In genomic region chr7:101041544-101041943, GRCm38 (mm10) we compare ENCODE assay signal across 17 mouse cellular contexts. TPM values are rescaled to one million over a fixed set of nuclear protein-coding genes. Genes with fewer than 3 reads are reported as not detected.
DNase-seq lines count a peak whose midpoint lies in the region; ATAC-seq and TF ChIP-seq lines count a peak whose summit lies in the region.
"Had no signal": no experiment of that assay in that cellular context is flagged by ENCODE, and none has a peak within 500 bp of the region (broad histone marks: within the 10 kb centered on the region; RNA-seq: fewer than 3 reads in every experiment).

No protein-coding gene starts in this region.

- no peak for DNase-seq in heart, postnatal 36 days
- DNase-seq in lung, adult 18-20 months: no peak
- DNase-seq in spleen, adult 12 weeks (ENCODE audit: low spot score): no peak
- DNase-seq in natural killer cell, adult 2 months (ENCODE audit: low spot score in 2 of 2): no peak
- DNase-seq: cerebellum, postnatal 25 days; gastrocnemius, postnatal 25 days; kidney, adult 11 months; thymus, postnatal 4 days had no signal

- no peaks in the 10 kb centered on the region for H3K27me3 ChIP-seq in heart, embryonic 13.5 days (replicated peaks)
- no peaks in the 10 kb centered on the region for H3K27me3 ChIP-seq in lung, embryonic 16.5 days (ENCODE audit: control insufficient read depth, insufficient read depth, low read depth, low read length)
- no peaks in the 10 kb centered on the region; the same call in 1 of the 2 replicates for H3K27me3 ChIP-seq in intestine, postnatal 0 days (replicated peaks; ENCODE audit: control insufficient read depth, insufficient read depth, low read length)
- no peaks in the 10 kb centered on the region for H3K27me3 ChIP-seq in stomach, embryonic 15.5 days (replicated peaks)
- H3K27me3 ChIP-seq: embryonic facial prominence, embryonic 12.5 days; hindbrain, embryonic 13.5 days had no signal

- WGBS in heart, embryonic 13.5 days: 62% methylated on average over 2 of the region's 2 CpGs
- 39% methylated on average over 2 of the region's 2 CpGs for WGBS in lung, embryonic 16.5 days
- WGBS in intestine, postnatal 0 days: 20% methylated on average over 2 of the region's 2 CpGs
- 41% methylated on average over 2 of the region's 2 CpGs for WGBS in stomach, embryonic 15.5 days

- no peak for ATAC-seq in heart, embryonic 13.5 days (ENCODE audit: extremely low read depth, insufficient number of reproducible peaks, low FRiP score, low TSS enrichment)
- ATAC-seq in lung, embryonic 16.5 days (ENCODE audit: low read depth): peak; percentile 39
- ATAC-seq in intestine, postnatal 0 days: peak; percentile 94
- no peak for ATAC-seq in stomach, embryonic 15.5 days (ENCODE audit: insufficient read depth, low FRiP score, low read depth)

- H3K9me3 ChIP-seq in heart, embryonic 13.5 days: no peaks in the 10 kb centered on the region
- no peaks in the 10 kb centered on the region for H3K9me3 ChIP-seq in lung, embryonic 16.5 days (ENCODE audit: control insufficient read depth, low read length)
- no peaks in the 10 kb centered on the region for H3K9me3 ChIP-seq in intestine, postnatal 0 days (ENCODE audit: control insufficient read depth)
- H3K9me3 ChIP-seq in stomach, embryonic 15.5 days: no peaks in the 10 kb centered on the region
- H3K9me3 ChIP-seq: embryonic facial prominence, embryonic 12.5 days; forebrain, embryonic 10.5 days; hindbrain, embryonic 13.5 days had no signal

- no peaks in the 10 kb centered on the region for H3K36me3 ChIP-seq in heart, embryonic 13.5 days
- H3K36me3 ChIP-seq in lung, embryonic 16.5 days (ENCODE audit: control insufficient read depth, insufficient read depth, low read length): no peaks in the 10 kb centered on the region
- H3K36me3 ChIP-seq in intestine, postnatal 0 days (ENCODE audit: control insufficient read depth, insufficient read depth): no peaks in the 10 kb centered on the region
- H3K36me3 ChIP-seq in stomach, embryonic 15.5 days: no peaks in the 10 kb centered on the region
- H3K36me3 ChIP-seq: embryonic facial prominence, embryonic 12.5 days; forebrain, embryonic 10.5 days; hindbrain, embryonic 13.5 days had no signal

- no peak for TF ChIP-seq CTCF in intestine, postnatal 0 days (IDR thresholded peaks at IDR 0.05; ENCODE audit: low read depth)

- no peak overlapping the region for H3K4me3 ChIP-seq in heart, embryonic 13.5 days
- no peak overlapping the region for H3K4me3 ChIP-seq in lung, embryonic 16.5 days (ENCODE audit: low read length)
- H3K4me3 ChIP-seq in intestine, postnatal 0 days (ENCODE audit: low read depth, low read length): no peak overlapping the region
- no peak overlapping the region for H3K4me3 ChIP-seq in stomach, embryonic 15.5 days (replicated peaks)
- H3K4me3 ChIP-seq: embryonic facial prominence, embryonic 12.5 days; forebrain, embryonic 10.5 days; hindbrain, embryonic 13.5 days had no signal

- intact Hi-C loops in heart, postnatal 36 days (cut with DNase I): no loop called here

- H3K27ac ChIP-seq in heart, embryonic 13.5 days (replicated peaks): 0 out of 2 replicates have a peak overlapping the region, but pooled peaks have one; percentile 40
- H3K27ac ChIP-seq in lung, embryonic 16.5 days (ENCODE audit: low read length): peak overlapping the region; percentile 78
- peak overlapping the region; percentile 58; the same call in 1 of the 2 replicates for H3K27ac ChIP-seq in intestine, postnatal 0 days (ENCODE audit: low read depth, low read length)
- peak overlapping the region; percentile 63 for H3K27ac ChIP-seq in stomach, embryonic 15.5 days
- H3K27ac ChIP-seq: embryonic facial prominence, embryonic 12.5 days; forebrain, embryonic 10.5 days; hindbrain, embryonic 13.5 days; macrophage had no signal

- H3K4me1 ChIP-seq in heart, embryonic 13.5 days: peaks cover 38% of the 10 kb centered on the region
- H3K4me1 ChIP-seq in lung, embryonic 16.5 days (replicated peaks; ENCODE audit: control insufficient read depth, insufficient read depth, low read length): peaks cover 22% of the 10 kb centered on the region
- peaks cover 3% of the 10 kb centered on the region; the same call in 1 of the 2 replicates for H3K4me1 ChIP-seq in intestine, postnatal 0 days (replicated peaks; ENCODE audit: control insufficient read depth, insufficient read depth, low read length)
- H3K4me1 ChIP-seq in stomach, embryonic 15.5 days: peaks cover 31% of the 10 kb centered on the region
- H3K4me1 ChIP-seq: embryonic facial prominence, embryonic 12.5 days had no signal

- no peak overlapping the region for H3K9ac ChIP-seq in heart, embryonic 13.5 days
- H3K9ac ChIP-seq in lung, embryonic 16.5 days (ENCODE audit: low read length): no peak overlapping the region
- no peak overlapping the region; the same call in 1 of the 2 replicates for H3K9ac ChIP-seq in intestine, postnatal 0 days (ENCODE audit: low read depth, low read length)
- no peak overlapping the region for H3K9ac ChIP-seq in stomach, embryonic 15.5 days
- H3K9ac ChIP-seq: embryonic facial prominence, embryonic 12.5 days; hindbrain, embryonic 13.5 days had no signal

- no peak overlapping the region for H3K4me2 ChIP-seq in heart, embryonic 13.5 days
- H3K4me2 ChIP-seq in lung, embryonic 16.5 days (ENCODE audit: low read depth, low read length): no peak overlapping the region
- H3K4me2 ChIP-seq in intestine, postnatal 0 days (replicated peaks; ENCODE audit: low read depth): 0 out of 2 replicates have a peak overlapping the region, but pooled peaks have one; percentile 3
- no peak overlapping the region for H3K4me2 ChIP-seq in stomach, embryonic 15.5 days
- H3K4me2 ChIP-seq: embryonic facial prominence, embryonic 12.5 days; hindbrain, embryonic 13.5 days had no signal

RNA-seq across cellular contexts. Expression of gene P2ry2, which starts 28.9 kb away (rescaled TPM):
- polyA plus RNA-seq in heart, embryonic 13.5 days (2015; fragmentation: Nextera tagmentation; extraction: Ambion mirVana): 1.1 and 1.5 TPM in 2 replicates
- total RNA-seq in heart, postnatal 36 days (2021): 10 to 100 TPM; 19.6 to 28.4 TPM
- polyA plus RNA-seq in lung, embryonic 16.5 days (2015; fragmentation: Nextera tagmentation; extraction: Ambion mirVana): 4.5 and 4.8 TPM in 2 replicates
- 2.0 and 2.6 TPM in 2 replicates for polyA plus RNA-seq in intestine, postnatal 0 days (2015; fragmentation: Nextera tagmentation; extraction: Ambion mirVana)
- 3.0 and 4.9 TPM in 2 replicates for polyA plus RNA-seq in stomach, embryonic 15.5 days (2015; fragmentation: Nextera tagmentation; extraction: Ambion mirVana)
- polyA plus RNA-seq: neural tube, embryonic 14.5 days had no signal

RNA-seq across cellular contexts. Expression of gene Fchsd2, which starts 51.1 kb away (rescaled TPM):
- polyA plus RNA-seq in heart, embryonic 13.5 days (2015; fragmentation: Nextera tagmentation; extraction: Ambion mirVana): 12.9 and 13.5 TPM in 2 replicates
- total RNA-seq in heart, postnatal 36 days (2021): 10 to 100 TPM; 22.8 to 25.3 TPM
- polyA plus RNA-seq in lung, embryonic 16.5 days (2015; fragmentation: Nextera tagmentation; extraction: Ambion mirVana): 21.8 and 22.3 TPM in 2 replicates
- polyA plus RNA-seq in intestine, postnatal 0 days (2015; fragmentation: Nextera tagmentation; extraction: Ambion mirVana): 20.1 and 26.1 TPM in 2 replicates
- 20.0 and 21.2 TPM in 2 replicates for polyA plus RNA-seq in stomach, embryonic 15.5 days (2015; fragmentation: Nextera tagmentation; extraction: Ambion mirVana)

Comparison
In these comparisons a context has a peak if more than half of its experiments do, and no peak if none do; other contexts are left out.
1. ATAC-seq: peak in lung, embryonic 16.5 days (single experiment) and intestine, postnatal 0 days (single experiment); none in heart, embryonic 13.5 days (single experiment) and stomach, embryonic 15.5 days (single experiment).
2. Peak in every context shown above with its lines, with median percentiles within 50 percentile points of each other: H3K27ac ChIP-seq.